Mouse (Mus musculus) liver, adult 2 months (tissue): ENCODE data around the gene Spem1. TPM values are rescaled to one million over a fixed set of nuclear protein-coding genes. Genes with fewer than 3 reads are reported as not detected.

Experiments used
- DNase-seq: peaks from one replicate; pipeline ENCODE4 v3.0.0-alpha.2; 2011; ENCODE audit warnings: low read depth, low spot score; ENCODE audit errors: extremely low read depth
- H3K27ac ChIP-seq: fragments of 200-500 bp; replicated peaks from 2 replicates; pipeline ENCODE4 v1.5.1; 2012; ENCODE audit warnings: low read depth, mild to moderate bottlenecking, control low read depth, inconsistent platforms, low read length; ENCODE audit not compliant: insufficient read depth
- H3K27me3 ChIP-seq: fragments of 200-500 bp; 2 replicates; pipeline ENCODE4 v1.6.1; 2012; ENCODE audit warnings: mild to moderate bottlenecking, moderate library complexity, low read length, inconsistent platforms; ENCODE audit not compliant: control insufficient read depth, insufficient read depth
- H3K36me3 ChIP-seq: fragments of 200-500 bp; 2 replicates; pipeline ENCODE4 v1.6.1; 2012; ENCODE audit warnings: low read length, inconsistent platforms; ENCODE audit not compliant: control insufficient read depth, insufficient read depth
- H3K4me1 ChIP-seq: fragments of 200-500 bp; 2 replicates; pipeline ENCODE4 v1.6.1; 2011; ENCODE audit warnings: low read length; ENCODE audit not compliant: control insufficient read depth, insufficient read depth
- H3K4me3 ChIP-seq: fragments of 200-500 bp; 2 replicates; pipeline ENCODE4 v1.5.1; 2011; ENCODE audit warnings: low read depth, mild to moderate bottlenecking, control low read depth, low read length, moderate library complexity; ENCODE audit not compliant: insufficient read depth
- H3K79me2 ChIP-seq: fragments of 200-500 bp; 2 replicates; pipeline ENCODE4 v1.6.1; 2012; ENCODE audit warnings: inconsistent platforms, mild to moderate bottlenecking, low read length, moderate library complexity; ENCODE audit not compliant: control insufficient read depth, insufficient read depth
- H3K9ac ChIP-seq: fragments of 200-500 bp; 2 replicates; pipeline ENCODE4 v1.6.1; 2012; ENCODE audit warnings: low read depth, mild to moderate bottlenecking, control low read depth, inconsistent platforms, low read length
- CTCF ChIP-seq: fragments of 200-500 bp; IDR thresholded peaks from 2 replicates; pipeline ENCODE4 v1.5.1; 2011; ENCODE audit warnings: low read depth, low read length, control low read depth
- POLR2A ChIP-seq: fragments of 200-500 bp; IDR thresholded peaks from 2 replicates; pipeline ENCODE4 v1.6.1; 2011; ENCODE audit warnings: low read length, control low read depth; ENCODE audit not compliant: insufficient read depth; ENCODE audit errors: extremely low read depth
- WGBS: fragments of 180-500 bp; shearing (Covaris S2); methylation state at CpG from one replicate; pipeline ENCODE4 v1.1.7; 2018; 5-methylcytosine and 5-hydroxymethylcytosine counted together
- polyA plus RNA-seq: library from polyadenylated mRNA; depleted of rRNA; stranded (reverse); fragments of >200 nt; gene quantifications from 2 replicates; pipeline ENCODE4 v1.2.3, GENCODE M21; 2012
- total RNA-seq: library from RNA; depleted of rRNA; stranded (reverse); fragments of >200 nt; gene quantifications from 2 replicates; pipeline ENCODE4 v1.2.3, GENCODE M21; 2014

Spem1 gene
- total and polyA plus RNA-seq, 2 experiments: not detected

- no peak overlapping the region for H3K4me3 ChIP-seq
- no peaks in the 10 kb centered on the region for H3K4me1 ChIP-seq
- WGBS: 95% methylated on average over 12 of the region's 12 CpGs
- no peaks in the 10 kb centered on the region for H3K27me3 ChIP-seq
- TF ChIP-seq CTCF (no peak), POLR2A (no peak)
- no peak overlapping the region for H3K27ac ChIP-seq
- no peak for DNase-seq
- no peak overlapping the region for H3K9ac ChIP-seq
- no peaks in the 10 kb centered on the region for H3K36me3 ChIP-seq
- H3K79me2 ChIP-seq: no peaks in the 10 kb centered on the region
These were observed 5.5 kb downstream of the Spem1 start for GRCm38 (mm10) chr11:69816520-69816919.

GRCm38 (mm10) chr11:69815155-69815554, 6.8 kb downstream of the Spem1 start, which contains the start of gene Gm39566:
Gm39566 (minus strand) TSS chr11:69815298.
- TF ChIP-seq POLR2A (no peak), CTCF (no peak)
- Histone ChIP-seq H3K27ac (no peak within 1 kb of the TSS), H3K4me1 (no peaks in the 10 kb centered on the region), H3K27me3 (no peaks in the 10 kb centered on the region), H3K36me3 (no peaks in the 10 kb centered on the region), H3K79me2 (no peaks in the 10 kb centered on the region), H3K9ac (no peak within 1 kb of the TSS), H3K4me3 (no peak within 1 kb of the TSS)
- WGBS: 58% methylated on average over 10 of the region's 10 CpGs
- no peak for DNase-seq

- H3K79me2 ChIP-seq: no peaks in the 10 kb centered on the region
- H3K9ac ChIP-seq: no peak overlapping the region
- no peaks in the 10 kb centered on the region for H3K4me1 ChIP-seq
- TF ChIP-seq CTCF: no peak
- TF ChIP-seq POLR2A: no peak
- DNase-seq: no peak
- no peak overlapping the region for H3K27ac ChIP-seq
- H3K4me3 ChIP-seq: no peak overlapping the region
- no peaks in the 10 kb centered on the region for H3K36me3 ChIP-seq
- no peaks in the 10 kb centered on the region for H3K27me3 ChIP-seq
These were observed 11.7 kb downstream of the Spem1 start for GRCm38 (mm10) chr11:69810280-69810679.

- 0 out of 2 replicates have a peak, but pooled peaks cover under 1% of the 10 kb centered on the region for H3K27me3 ChIP-seq
- TF ChIP-seq POLR2A: no peak
- no peaks in the 10 kb centered on the region for H3K36me3 ChIP-seq
- DNase-seq: no peak
- 87% methylated on average over 2 of the region's 2 CpGs for WGBS
- no peak overlapping the region for H3K4me3 ChIP-seq
- H3K4me1 ChIP-seq: peaks cover 4% of the 10 kb centered on the region
- H3K79me2 ChIP-seq: no peaks in the 10 kb centered on the region
- no peak overlapping the region for H3K9ac ChIP-seq
- H3K27ac ChIP-seq: no peak overlapping the region
These were observed 14.3 kb downstream of the Spem1 start for GRCm38 (mm10) chr11:69807641-69808040.

GRCm38 (mm10) chr11:69806378-69806777, 15.6 kb downstream of the Spem1 start:
- DNase-seq: no peak
- Histone ChIP-seq H3K79me2 (no peaks in the 10 kb centered on the region), H3K4me1 (peaks cover 4% of the 10 kb centered on the region), H3K27me3 (peaks cover 7% of the 10 kb centered on the region), H3K9ac (no peak overlapping the region), H3K36me3 (no peaks in the 10 kb centered on the region), H3K27ac (no peak overlapping the region), H3K4me3 (no peak overlapping the region)
- TF ChIP-seq POLR2A (no peak), CTCF (no peak)
- WGBS: 95% methylated on average over 4 of the region's 4 CpGs

GRCm38 (mm10) chr11:69804972-69805909, 16.7 kb downstream of the Spem1 start, which contains the start of gene Tmem102:
Tmem102 (minus strand) TSS chr11:69805624.
- H3K36me3 ChIP-seq: no peaks in the 10 kb centered on the region
- 29% methylated on average over 29 of the region's 29 CpGs for WGBS
- H3K79me2 ChIP-seq: no peaks in the 10 kb centered on the region
- peak within 1 kb of the TSS; percentile 56 for H3K4me3 ChIP-seq
- H3K4me1 ChIP-seq: peaks cover 4% of the 10 kb centered on the region
- DNase-seq: peak; percentile 87
- TF ChIP-seq POLR2A (no peak), CTCF (no peak)
- peak within 1 kb of the TSS; percentile 59 for H3K27ac ChIP-seq
- peaks cover 9% of the 10 kb centered on the region for H3K27me3 ChIP-seq
- peak within 1 kb of the TSS; percentile 54 for H3K9ac ChIP-seq
